Mouse (Mus musculus): ENCODE measurements around the gene Adgrg1. TPM values are rescaled to one million over a fixed set of nuclear protein-coding genes. Genes with fewer than 3 reads are reported as not detected.
"Not testable (repeated sequence)": the region's sequence is repeated elsewhere in the genome, so short reads cannot be mapped to it uniquely, and the experiment has no call there.

The Adgrg1 gene
- polyA plus RNA-seq, 1 experiment from 2014 or later = 109 TPM

GRCm38 (mm10) chr8:95023201-95023600 is 48.6 kb downstream of the Adgrg1 start:
- Histone ChIP-seq H3K4me3 (replicated peaks; ENCODE audit: low read depth, low read length) (no peak overlapping the region), H3K9ac (ENCODE audit: low read depth, low read length) (no peak overlapping the region), H3K36me3 (ENCODE audit: insufficient read depth, low read length) (no peaks in the 10 kb centered on the region), H3K27me3 (ENCODE audit: insufficient read depth, low read length) (no peaks in the 10 kb centered on the region), H3K4me1 (replicated peaks; ENCODE audit: insufficient read depth, low read length) (no peaks in the 10 kb centered on the region), H3K9me3 (replicated peaks; ENCODE audit: low read length) (no peaks in the 10 kb centered on the region), H3K27ac (no peak overlapping the region), H3K4me2 (ENCODE audit: low read length) (no peak overlapping the region)
- DNase-seq (ENCODE audit: low spot score) (no peak), ATAC-seq (replicated peaks; ENCODE audit: low FRiP score, low read depth) (no peak)
- no peak for TF ChIP-seq CTCF (IDR thresholded peaks at IDR 0.05; ENCODE audit: low read depth)
- 18% methylated on average over 8 of the region's 8 CpGs for WGBS

GRCm38 (mm10) chr8:95024387-95024786 is 49.8 kb downstream of the Adgrg1 start:
- no peaks in the 10 kb centered on the region for H3K4me1 ChIP-seq (replicated peaks; ENCODE audit: insufficient read depth, low read length)
- no peaks in the 10 kb centered on the region for H3K9me3 ChIP-seq (replicated peaks; ENCODE audit: low read length)
- H3K36me3 ChIP-seq (ENCODE audit: insufficient read depth, low read length) = no peaks in the 10 kb centered on the region
- ATAC-seq (replicated peaks; ENCODE audit: low FRiP score, low read depth) (no peak), DNase-seq (ENCODE audit: low spot score) (no peak)
- H3K27me3 ChIP-seq (ENCODE audit: insufficient read depth, low read length) = no peaks in the 10 kb centered on the region
- 58% methylated on average over 4 of the region's 4 CpGs for WGBS
- no peak overlapping the region for H3K4me3 ChIP-seq (replicated peaks; ENCODE audit: low read depth, low read length)
- no peak overlapping the region for H3K27ac ChIP-seq
- no peak for TF ChIP-seq CTCF (IDR thresholded peaks at IDR 0.05; ENCODE audit: low read depth)
- H3K9ac ChIP-seq (ENCODE audit: low read depth, low read length) = no peak overlapping the region
- H3K4me2 ChIP-seq (ENCODE audit: low read length) = no peak overlapping the region

GRCm38 (mm10) chr8:95025421-95025820 is 50.9 kb downstream of the Adgrg1 start:
- DNase-seq (ENCODE audit: low spot score) (no peak), ATAC-seq (replicated peaks; ENCODE audit: low FRiP score, low read depth) (no peak)
- Histone ChIP-seq H3K4me2 (ENCODE audit: low read length) (no peak overlapping the region), H3K27ac (no peak overlapping the region), H3K4me3 (replicated peaks; ENCODE audit: low read depth, low read length) (no peak overlapping the region), H3K4me1 (replicated peaks; ENCODE audit: insufficient read depth, low read length) (no peaks in the 10 kb centered on the region), H3K27me3 (ENCODE audit: insufficient read depth, low read length) (no peaks in the 10 kb centered on the region), H3K9me3 (replicated peaks; ENCODE audit: low read length) (no peaks in the 10 kb centered on the region), H3K36me3 (ENCODE audit: insufficient read depth, low read length) (no peaks in the 10 kb centered on the region), H3K9ac (ENCODE audit: low read depth, low read length) (no peak overlapping the region)
- peak; percentile 68 for TF ChIP-seq CTCF (IDR thresholded peaks at IDR 0.05; ENCODE audit: low read depth)
- 63% methylated on average over 2 of the region's 2 CpGs for WGBS

GRCm38 (mm10) chr8:95028391-95028790 is 53.8 kb downstream of the Adgrg1 start:
- not testable (repeated sequence) for H3K4me1 ChIP-seq (replicated peaks; ENCODE audit: insufficient read depth, low read length); H3K4me3 ChIP-seq (replicated peaks; ENCODE audit: low read depth, low read length); ATAC-seq (replicated peaks; ENCODE audit: low FRiP score, low read depth); H3K9me3 ChIP-seq (replicated peaks; ENCODE audit: low read length); H3K9ac ChIP-seq (ENCODE audit: low read depth, low read length); H3K27me3 ChIP-seq (ENCODE audit: insufficient read depth, low read length); H3K4me2 ChIP-seq (ENCODE audit: low read length); H3K36me3 ChIP-seq (ENCODE audit: insufficient read depth, low read length); H3K27ac ChIP-seq
- WGBS = 54% methylated on average over 7 of the region's 7 CpGs
- 0 out of 2 replicates have a peak, but pooled peaks have one; percentile 10 for TF ChIP-seq CTCF (IDR thresholded peaks at IDR 0.05; ENCODE audit: low read depth)
- DNase-seq (ENCODE audit: low spot score) = peak; percentile 70

GRCm38 (mm10) chr8:95037106-95037925 is 62.8 kb downstream of the Adgrg1 start:
- Histone ChIP-seq H3K27ac (no peak overlapping the region), H3K9ac (ENCODE audit: low read depth, low read length) (no peak overlapping the region), H3K4me2 (ENCODE audit: low read length) (no peak overlapping the region), H3K36me3 (ENCODE audit: insufficient read depth, low read length) (no peaks in the 10 kb centered on the region), H3K4me1 (replicated peaks; ENCODE audit: insufficient read depth, low read length) (0 out of 2 replicates have a peak, but pooled peaks cover 5% of the 10 kb centered on the region), H3K4me3 (replicated peaks; ENCODE audit: low read depth, low read length) (no peak overlapping the region), H3K27me3 (ENCODE audit: insufficient read depth, low read length) (no peaks in the 10 kb centered on the region), H3K9me3 (replicated peaks; ENCODE audit: low read length) (no peaks in the 10 kb centered on the region)
- DNase-seq (ENCODE audit: low spot score) (peak; percentile 69), ATAC-seq (replicated peaks; ENCODE audit: low FRiP score, low read depth) (0 out of 2 replicates have a peak, but pooled peaks have one; percentile 71)
- no peak for TF ChIP-seq CTCF (IDR thresholded peaks at IDR 0.05; ENCODE audit: low read depth)
- 50% methylated on average over 7 of the region's 7 CpGs for WGBS

GRCm38 (mm10) chr8:95041883-95042784 is 67.6 kb downstream of the Adgrg1 start:
- no peak for DNase-seq (ENCODE audit: low spot score)

More at GRCm38 (mm10) chr8:95041883-95042784, 67.6 kb downstream of the Adgrg1 start:
- Histone ChIP-seq H3K4me3 (replicated peaks; ENCODE audit: low read depth, low read length) (no peak overlapping the region), H3K36me3 (ENCODE audit: insufficient read depth, low read length) (no peaks in the 10 kb centered on the region), H3K4me2 (ENCODE audit: low read length) (no peak overlapping the region), H3K4me1 (replicated peaks; ENCODE audit: insufficient read depth, low read length) (0 out of 2 replicates have a peak, but pooled peaks cover 7% of the 10 kb centered on the region), H3K9me3 (replicated peaks; ENCODE audit: low read length) (no peaks in the 10 kb centered on the region), H3K27ac (peak overlapping the region; percentile 88), H3K27me3 (ENCODE audit: insufficient read depth, low read length) (no peaks in the 10 kb centered on the region), H3K9ac (ENCODE audit: low read depth, low read length) (no peak overlapping the region)
- TF ChIP-seq CTCF (IDR thresholded peaks at IDR 0.05; ENCODE audit: low read depth) = no peak
- peak; percentile 77 for ATAC-seq (replicated peaks; ENCODE audit: low FRiP score, low read depth)
- 52% methylated on average over 6 of the region's 6 CpGs for WGBS
